Mouse (Mus musculus): ENCODE measurements at regions not wholly inside any gene's neighbourhood (a gene's known extent, or its start where the extent isn't known, plus 50 kb on each side); places are given as distances from the start of the nearest gene placed in this dataset.

- TF ChIP-seq EP300 (optimal IDR thresholded peaks at IDR 0.05) = no peak
- no peak for TF ChIP-seq CTCF (IDR thresholded peaks at IDR 0.05; ENCODE audit: low read depth)
Observed at GRCm38 (mm10) chr11:8030119-8030518, 634.2 kb downstream of the Tns3 start.
